ENCODE assay signal across 22 mouse cellular contexts in the genomic region with DNA sequence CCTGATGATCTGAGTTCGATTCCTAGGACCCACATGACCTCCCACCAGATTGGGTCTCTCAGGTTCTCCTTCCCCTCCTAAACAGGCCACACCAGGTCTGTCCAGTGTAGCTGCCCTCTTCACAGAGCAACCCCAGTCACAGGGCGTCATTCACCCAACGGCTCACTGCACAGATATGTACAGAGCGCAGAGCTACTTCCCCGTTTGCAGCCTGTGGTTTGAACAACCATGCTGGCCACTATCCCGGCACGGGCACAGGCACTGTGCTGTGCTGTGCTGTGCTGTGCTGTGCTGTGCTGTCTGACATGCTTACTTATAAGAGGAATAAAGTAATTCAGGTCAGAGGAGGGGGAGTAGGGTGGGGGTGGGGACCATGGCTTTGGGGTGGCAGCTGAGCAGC. TPM values are rescaled to one million over a fixed set of nuclear protein-coding genes. Genes with fewer than 3 reads are reported as not detected.
DNase-seq lines count a peak whose midpoint lies in the region; ATAC-seq and TF ChIP-seq lines count a peak whose summit lies in the region.
"Had no signal": no experiment of that assay in that cellular context is flagged by ENCODE, and none has a peak within 500 bp of the region (broad histone marks: within the 10 kb centered on the region; RNA-seq: fewer than 3 reads in every experiment).

No protein-coding gene starts in this region.

- H3K9ac ChIP-seq in MEL (ENCODE audit: control insufficient read depth, low read depth, low read length, poor library complexity, severe bottlenecking) = no peak overlapping the region
- no peak overlapping the region for H3K9ac ChIP-seq in hindbrain, embryonic 13.5 days
- H3K9ac ChIP-seq: hindbrain, embryonic 15.5 days; limb, embryonic 13.5 days; liver, embryonic 15.5 days had no signal

- WGBS in hindbrain, embryonic 13.5 days = 85% methylated on average over 7 of the region's 7 CpGs

- TF ChIP-seq POLR2A in MEL (IDR thresholded peaks at IDR 0.05; ENCODE audit: control insufficient read depth in 1 of 2, insufficient read depth in 1 of 2, low read depth in 1 of 2, low read length in 2 of 2, poor library complexity in 1 of 2) = no peak
- no peak for TF ChIP-seq POLR2A in embryonic fibroblast, embryonic 13.5 days (IDR thresholded peaks at IDR 0.05; ENCODE audit: low read depth, low read length)
- no peak for TF ChIP-seq POLR2A in myocyte (IDR thresholded peaks at IDR 0.05; ENCODE audit: insufficient read length, low read depth)

- no peak overlapping the region for H3K27ac ChIP-seq in MEL (ENCODE audit: control insufficient read depth, low read depth, low read length)
- H3K27ac ChIP-seq in embryonic fibroblast, embryonic 13.5 days (ENCODE audit: insufficient read depth, low read length) = peak overlapping the region; percentile 66
- H3K27ac ChIP-seq in hindbrain, embryonic 13.5 days = no peak overlapping the region
- H3K27ac ChIP-seq: embryonic facial prominence, embryonic 10.5 days; forebrain, embryonic 10.5 days; hindbrain, embryonic 15.5 days; limb, embryonic 13.5 days; liver, embryonic 15.5 days; midbrain, embryonic 10.5 days had no signal

- no peaks in the 10 kb centered on the region; a peak in 1 of 4 replicates for H3K27me3 ChIP-seq in MEL (ENCODE audit: control insufficient read depth in 1 of 2, insufficient read depth in 2 of 2, low read length in 2 of 2)
- H3K27me3 ChIP-seq in myocyte (ENCODE audit: control insufficient read depth, insufficient read depth, insufficient read length) = peaks cover 33% of the 10 kb centered on the region
- H3K27me3 ChIP-seq in hindbrain, embryonic 13.5 days = peaks cover 19% of the 10 kb centered on the region; the same call in 1 of the 2 replicates
- H3K27me3 ChIP-seq: hindbrain, embryonic 15.5 days; limb, embryonic 13.5 days had no signal

- peaks cover 12 to 42% of the 10 kb centered on the region in 2 experiments for H3K4me1 ChIP-seq in MEL (ENCODE audit: control insufficient read depth in 1 of 2, insufficient read depth in 2 of 2, low read length in 2 of 2)
- peaks cover 2% of the 10 kb centered on the region; the same call in 1 of the 2 replicates for H3K4me1 ChIP-seq in embryonic fibroblast, embryonic 13.5 days (ENCODE audit: control insufficient read depth, insufficient read depth, low read length)
- H3K4me1 ChIP-seq in hindbrain, embryonic 13.5 days (replicated peaks) = peaks cover 12% of the 10 kb centered on the region
- H3K4me1 ChIP-seq: hindbrain, embryonic 15.5 days; liver, embryonic 15.5 days had no signal

- H3K9me3 ChIP-seq in MEL (replicated peaks; ENCODE audit: insufficient read depth, low read length) = no peaks in the 10 kb centered on the region
- H3K9me3 ChIP-seq in hindbrain, embryonic 13.5 days = no peaks in the 10 kb centered on the region
- H3K9me3 ChIP-seq: embryonic facial prominence, embryonic 10.5 days; forebrain, embryonic 10.5 days; hindbrain, embryonic 15.5 days; limb, embryonic 13.5 days; liver, embryonic 15.5 days; midbrain, embryonic 10.5 days had no signal

- intact Hi-C loops in heart, postnatal 36 days (cut with DNase I) = no loop called here

- DNase-seq in 416B (ENCODE audit: low read depth) (peak; percentile 43), MEL (ENCODE audit: low read depth, low spot score) (peak; percentile 73)
- DNase-seq in heart, postnatal 36 days = no peak
- DNase-seq in left cerebral cortex, adult 18-20 months (ENCODE audit: low spot score in 2 of 2) = no peak
- no peak for DNase-seq in testis, postnatal 10 days (ENCODE audit: low spot score)
- DNase-seq: adrenal gland, postnatal 14 days; cerebellum, adult 8-10 months; gastrocnemius, postnatal 25 days; kidney, adult 2 months; kidney, postnatal 14 days; lung, postnatal 4 days; thymus, adult 18-20 months; thymus, postnatal 36 days had no signal

- no peak for TF ChIP-seq CTCF in MEL (IDR thresholded peaks at IDR 0.05 in 2 of 3, conservative IDR thresholded peaks at IDR 0.05 in 1 of 3; ENCODE audit: control insufficient read depth in 1 of 3, insufficient read depth in 1 of 3, low read depth in 2 of 3, low read length in 3 of 3, poor library complexity in 1 of 3, severe bottlenecking in 1 of 3)
- no peak for TF ChIP-seq CTCF in embryonic fibroblast, embryonic 13.5 days (IDR thresholded peaks at IDR 0.05; ENCODE audit: borderline replicate concordance, insufficient read depth, low read length)

- peak overlapping the region; percentile 37 for H3K4me2 ChIP-seq in myocyte (ENCODE audit: low read depth)
- no peak overlapping the region for H3K4me2 ChIP-seq in hindbrain, embryonic 13.5 days
- H3K4me2 ChIP-seq: hindbrain, embryonic 15.5 days; limb, embryonic 13.5 days; liver, embryonic 15.5 days had no signal

- H3K79me2 ChIP-seq in MEL (ENCODE audit: control insufficient read depth, insufficient read depth, low read length, poor library complexity) (no peaks in the 10 kb centered on the region), myocyte (ENCODE audit: control insufficient read depth, insufficient read depth) (no peaks in the 10 kb centered on the region)

- H3ac ChIP-seq in myocyte (ENCODE audit: control insufficient read depth, insufficient read length) = no peak overlapping the region

- H3K4me3 ChIP-seq in MEL (ENCODE audit: control insufficient read depth in 1 of 2, insufficient read depth in 1 of 2, low read depth in 2 of 2, low read length in 2 of 2) (no peak overlapping the region), myocyte (no peak overlapping the region)
- H3K4me3 ChIP-seq in embryonic fibroblast, embryonic 13.5 days (ENCODE audit: insufficient read depth, low read length) = no peak overlapping the region
- no peak overlapping the region for H3K4me3 ChIP-seq in hindbrain, embryonic 13.5 days
- H3K4me3 ChIP-seq: embryonic facial prominence, embryonic 10.5 days; forebrain, embryonic 10.5 days; hindbrain, embryonic 15.5 days; limb, embryonic 13.5 days; liver, embryonic 15.5 days; midbrain, embryonic 10.5 days had no signal

- peaks cover 0 to 17% of the 10 kb centered on the region in 2 experiments; a peak in 2 of 4 replicates for H3K36me3 ChIP-seq in MEL (ENCODE audit: control insufficient read depth in 1 of 2, insufficient read depth in 2 of 2, low read length in 2 of 2)
- no peaks in the 10 kb centered on the region for H3K36me3 ChIP-seq in myocyte (ENCODE audit: control insufficient read depth, insufficient read depth)
- no peaks in the 10 kb centered on the region for H3K36me3 ChIP-seq in hindbrain, embryonic 13.5 days
- H3K36me3 ChIP-seq: forebrain, embryonic 10.5 days; hindbrain, embryonic 15.5 days; limb, embryonic 13.5 days; liver, embryonic 15.5 days; midbrain, embryonic 10.5 days had no signal

- no peak for ATAC-seq in hindbrain, embryonic 13.5 days (ENCODE audit: low FRiP score)

- no peak for TF ChIP-seq RAD21 in MEL (IDR thresholded peaks at IDR 0.05; ENCODE audit: low read depth, low read length)

- TF ChIP-seq EP300 in MEL (IDR thresholded peaks at IDR 0.05; ENCODE audit: low read depth in 1 of 2, low read length in 2 of 2) = 0 out of 4 replicates have a peak, but pooled peaks of 1 of the 2 experiments have one; percentile 14

TF ChIP-seq in MEL, 35 proteins besides CTCF, POLR2A, EP300 and RAD21:
- TF ChIP-seq MXI1 (IDR thresholded peaks at IDR 0.05; ENCODE audit: low read depth, low read length) (peak; percentile 37; the same call in 1 of the 2 replicates), ZNF384 (IDR thresholded peaks at IDR 0.05; ENCODE audit: low read depth, low read length) (no peak), BHLHE40 (IDR thresholded peaks at IDR 0.05; ENCODE audit: borderline replicate concordance, low read depth, low read length) (peak; percentile 59; the same call in 1 of the 2 replicates)

TF ChIP-seq in myocyte, 11 proteins besides CTCF, POLR2A, EP300 and RAD21:
- no peak for TF ChIP-seq POLR2AphosphoS2 (IDR thresholded peaks at IDR 0.05; ENCODE audit: insufficient read length, low read depth)
- no peak for TF ChIP-seq TCF3 (IDR thresholded peaks at IDR 0.05; ENCODE audit: insufficient read length, low read depth)
- no peak for TF ChIP-seq E2F4 (IDR thresholded peaks at IDR 0.05; ENCODE audit: insufficient read depth)
- TF ChIP-seq TCF12 (IDR thresholded peaks at IDR 0.05; ENCODE audit: insufficient read depth, poor library complexity, severe bottlenecking) = no peak
- TF ChIP-seq MYOG (IDR thresholded peaks at IDR 0.05; ENCODE audit: control insufficient read depth in 1 of 3, insufficient read depth in 1 of 3, insufficient read length in 2 of 3, low read depth in 2 of 3) = no peak
- TF ChIP-seq REST (IDR thresholded peaks at IDR 0.05; ENCODE audit: insufficient read depth, insufficient read length) = no peak
- no peak for TF ChIP-seq MAX (IDR thresholded peaks at IDR 0.05; ENCODE audit: low read depth)
- no peak for TF ChIP-seq SRF (IDR thresholded peaks at IDR 0.05; ENCODE audit: control insufficient read depth, insufficient read length, low read depth)
- no peak for TF ChIP-seq MYOD1 (IDR thresholded peaks at IDR 0.05; ENCODE audit: control insufficient read depth in 1 of 3, insufficient read length in 2 of 3, low read depth in 2 of 3)
- no peak for TF ChIP-seq CEBPB (IDR thresholded peaks at IDR 0.05; ENCODE audit: insufficient read depth, poor library complexity, severe bottlenecking)
- no peak for TF ChIP-seq USF1 (IDR thresholded peaks at IDR 0.05; ENCODE audit: low read depth)
TF ChIP-seq in myocyte: peak in this region for 0.

RNA-seq across cellular contexts. Expression of gene Crispld2, which starts 24.2 kb away (rescaled TPM):
- total RNA-seq in MEL (2012; rRNA removed) = 1.5 and 2.2 TPM in 2 replicates
- polyA plus RNA-seq in MEL (2012; ENCODE audit: insufficient read depth in 1 of 2, insufficient read length in 2 of 2, low read depth in 1 of 2, low replicate concordance in 2 of 2, missing spikeins in 1 of 2) (1 to 10 TPM in 1 of 2 experiments, not detected in 1; 1.7 TPM), myocyte (2012; fragmentation: generic; extraction: Trizol) (0.07 TPM)
- polyA plus RNA-seq in embryonic fibroblast, embryonic 13.5 days (2011; ENCODE audit: insufficient read length, low read depth, missing spikeins) = 40.9 and 41.4 TPM in 2 replicates
- polyA plus RNA-seq in hindbrain, embryonic 13.5 days (2015; fragmentation: Nextera tagmentation; extraction: Ambion mirVana) = 3.1 and 3.5 TPM in 2 replicates
- total RNA-seq in heart, postnatal 36 days (2021) = 10 to 100 TPM; 22.5 to 29.5 TPM
- total RNA-seq in left cerebral cortex, adult 18-20 months (2021) = 1 to 10 TPM; 2.1 to 2.7 TPM

Comparison
In these comparisons a context has a peak if more than half of its experiments do, and no peak if none do; other contexts are left out.
1. DNase-seq: peak in 416B (single experiment) and MEL (single experiment); none in heart, postnatal 36 days (0 of 2), left cerebral cortex, adult 18-20 months (0 of 2) and testis, postnatal 10 days (single experiment).